Mouse (Mus musculus) megakaryocyte, embryonic 14.5 days (primary cell): ENCODE data around the gene Pigs.

Experiments
- FLI1 ChIP-seq: IDR thresholded peaks from 2 replicates; pipeline ENCODE4 v1.6.1; 2012; ENCODE audit warnings: low read length, inconsistent platforms, mixed read lengths
- GATA1 ChIP-seq: IDR thresholded peaks from 3 replicates; pipeline ENCODE4 v1.6.1; 2012; ENCODE audit warnings: mixed read lengths, low read length, inconsistent platforms, borderline replicate concordance

DNA sequence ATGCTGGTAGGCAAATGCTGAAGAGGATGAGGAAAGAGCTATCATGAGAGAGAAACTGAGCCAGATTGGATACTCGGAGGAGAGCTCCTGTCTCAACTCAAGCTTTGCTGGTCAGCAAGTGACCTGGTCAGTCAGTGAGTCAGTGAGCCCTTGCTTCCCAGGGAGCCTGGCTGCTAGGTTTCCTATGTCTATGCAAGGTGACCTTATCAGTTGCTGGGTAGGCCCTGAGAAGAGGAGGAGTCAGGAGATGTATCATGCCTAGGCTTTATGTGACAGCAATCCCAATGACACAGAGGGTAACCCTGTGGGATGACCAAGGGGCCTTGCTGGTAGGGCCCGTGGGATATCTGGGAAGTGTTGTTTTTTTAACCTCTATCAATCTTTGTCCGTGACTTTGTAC lies 44.0 kb downstream of the Pigs start:
- TF ChIP-seq FLI1 (no peak), GATA1 (no peak)
